Mouse (Mus musculus) NIH3T3 (cell line): ENCODE data around the gene Nrxn3.

Experiments used
- DNase-seq: peaks from one replicate; pipeline ENCODE4 v3.0.0-alpha.2; 2012; ENCODE audit warnings: low read depth

Gene Nrxn3

DNA sequence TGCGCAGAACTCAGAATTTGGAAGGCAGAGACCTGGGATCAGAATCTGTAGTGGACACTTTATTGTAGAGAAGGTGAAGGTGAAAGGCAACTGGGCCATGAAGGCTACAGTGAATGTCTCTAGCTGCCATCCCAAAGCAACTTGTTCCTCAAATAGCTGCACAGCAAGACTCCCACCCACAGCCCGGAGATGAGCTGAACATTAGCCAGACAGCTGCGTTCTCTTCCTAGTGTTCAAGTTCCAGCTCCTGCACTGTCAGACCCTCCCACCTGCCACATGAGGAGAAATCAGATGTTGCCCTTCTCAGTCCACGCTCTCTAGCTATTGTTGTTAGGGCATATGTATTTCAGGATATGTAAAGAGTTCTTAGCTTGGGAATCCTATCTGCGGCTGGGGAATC lies 94.2 kb downstream of the Nrxn3 start:
- DNase-seq, result no peak

DNA sequence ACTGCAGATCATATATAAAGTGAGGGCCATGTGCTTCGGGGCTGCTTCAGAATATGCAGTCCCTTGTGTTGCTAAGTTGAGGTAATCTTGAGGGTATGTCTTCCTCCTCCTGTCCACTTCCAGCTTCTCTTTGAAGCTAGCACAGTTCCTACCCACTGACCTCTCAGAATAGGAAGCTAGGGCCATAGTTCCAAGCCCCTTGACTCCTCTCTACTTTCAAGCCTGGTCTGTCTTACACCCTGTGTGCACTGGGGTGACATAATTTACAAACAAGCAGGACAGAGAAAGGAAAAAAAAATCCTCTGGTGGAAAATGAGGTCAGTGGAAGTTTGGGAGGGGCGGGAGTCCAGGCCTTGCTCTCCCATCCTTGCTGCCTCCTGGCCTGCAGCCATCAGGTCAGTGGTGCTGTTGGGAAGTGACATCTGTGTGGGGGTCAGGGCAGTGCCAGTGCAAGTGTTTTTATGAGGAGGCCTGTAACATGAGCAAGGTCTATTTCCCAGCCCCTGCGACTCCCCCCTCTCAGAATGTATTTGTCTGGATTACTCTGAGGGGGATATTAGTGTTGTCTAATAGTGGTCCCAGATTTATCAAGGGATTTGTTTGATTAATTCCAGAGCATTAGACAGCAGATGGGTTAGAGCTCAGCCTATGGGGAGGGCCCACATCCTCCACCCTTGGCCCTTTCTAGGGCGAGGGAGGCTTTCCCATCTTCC lies 96.1 kb downstream of the Nrxn3 start:
- no peak for DNase-seq

- DNase-seq, result no peak
Observed at GRCm38 (mm10) chr12:88819335-88819709, 96.6 kb downstream of the Nrxn3 start.

DNA sequence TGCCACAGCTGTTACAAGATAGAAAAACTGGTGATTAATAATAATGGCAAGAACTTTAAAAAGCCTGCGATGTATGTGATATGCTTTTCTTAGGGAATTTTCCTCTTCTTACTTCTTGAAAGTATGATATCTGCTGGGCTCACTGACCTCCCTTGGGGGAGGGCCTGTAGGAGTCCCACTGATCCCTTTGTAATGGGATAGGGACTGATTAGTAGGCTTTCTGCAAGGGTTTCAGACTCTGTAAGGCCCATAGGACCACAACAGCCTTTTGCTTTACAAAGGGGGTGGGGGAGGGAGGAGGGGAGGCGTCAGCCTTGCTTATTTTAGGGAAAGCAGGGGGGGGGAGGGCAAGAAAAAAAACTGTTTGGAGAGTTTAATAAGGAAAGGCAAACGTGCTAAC lies 97.5 kb downstream of the Nrxn3 start:
- DNase-seq, result no peak

DNA sequence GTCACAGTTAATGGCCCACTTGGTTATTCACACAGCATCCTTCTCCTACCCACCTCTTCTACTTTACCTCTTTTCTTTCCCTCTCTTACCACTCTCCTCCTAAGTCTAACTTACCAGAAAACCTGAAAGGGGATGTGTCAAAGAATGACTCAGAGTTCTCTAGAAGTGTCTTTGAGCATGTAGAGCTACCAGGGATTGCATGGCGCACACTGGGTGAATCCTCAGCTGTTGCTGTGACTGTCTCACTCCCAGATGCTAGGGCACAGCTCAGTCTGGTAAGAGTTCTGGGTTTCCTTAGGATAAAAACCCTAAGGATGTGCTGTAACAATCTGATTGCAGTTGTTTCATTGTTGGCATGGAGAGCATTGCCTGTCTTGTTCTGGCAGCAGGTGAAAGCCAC lies 108.2 kb downstream of the Nrxn3 start:
- no peak for DNase-seq

GRCm38 (mm10) chr12:88835821-88836220 lies 113.1 kb downstream of the Nrxn3 start:
- DNase-seq, result no peak

GRCm38 (mm10) chr12:88839724-88840123 lies 117.0 kb downstream of the Nrxn3 start:
- no peak for DNase-seq

DNA sequence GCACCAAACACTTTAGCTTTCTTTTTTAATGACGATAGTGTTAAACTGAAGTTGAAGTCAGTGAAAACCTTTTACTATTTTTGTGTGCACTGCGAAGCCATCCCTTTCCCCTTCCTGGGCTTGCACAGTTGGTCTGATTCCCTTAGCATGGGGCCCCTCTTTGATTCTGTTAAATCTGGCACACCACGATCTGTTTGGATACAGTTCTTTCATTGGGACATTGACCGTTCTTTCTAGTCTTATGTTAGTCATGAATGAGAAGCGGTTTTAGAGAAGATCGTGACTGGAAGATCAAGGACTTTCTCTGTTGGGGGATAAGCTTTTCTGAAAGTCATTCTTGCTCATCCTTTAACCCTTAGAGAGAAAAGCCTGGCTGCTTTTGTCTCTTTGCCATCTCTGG lies 118.7 kb downstream of the Nrxn3 start:
- no peak for DNase-seq

GRCm38 (mm10) chr12:88850400-88851179 lies 127.9 kb downstream of the Nrxn3 start:
- DNase-seq, result no peak

DNA sequence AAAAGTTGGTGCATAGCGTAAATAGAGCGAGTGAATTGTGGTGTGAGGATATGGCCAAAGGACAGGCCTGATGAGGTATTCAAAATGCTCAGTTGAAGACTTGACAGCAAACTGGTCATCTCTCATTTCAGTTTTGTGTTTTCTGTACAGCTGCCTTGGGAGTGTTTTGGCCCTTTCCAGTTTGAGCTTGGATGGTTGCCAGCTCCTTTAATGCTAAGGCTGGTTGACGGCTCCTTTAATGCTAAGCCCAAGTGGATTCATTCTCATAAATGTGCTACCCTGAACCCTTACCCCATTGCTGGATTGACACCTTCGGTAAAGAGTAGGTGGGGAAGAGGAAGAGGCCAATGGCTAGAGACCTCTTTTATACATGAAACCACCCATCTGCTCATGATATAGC lies 131.4 kb downstream of the Nrxn3 start:
- DNase-seq, result no peak

DNA sequence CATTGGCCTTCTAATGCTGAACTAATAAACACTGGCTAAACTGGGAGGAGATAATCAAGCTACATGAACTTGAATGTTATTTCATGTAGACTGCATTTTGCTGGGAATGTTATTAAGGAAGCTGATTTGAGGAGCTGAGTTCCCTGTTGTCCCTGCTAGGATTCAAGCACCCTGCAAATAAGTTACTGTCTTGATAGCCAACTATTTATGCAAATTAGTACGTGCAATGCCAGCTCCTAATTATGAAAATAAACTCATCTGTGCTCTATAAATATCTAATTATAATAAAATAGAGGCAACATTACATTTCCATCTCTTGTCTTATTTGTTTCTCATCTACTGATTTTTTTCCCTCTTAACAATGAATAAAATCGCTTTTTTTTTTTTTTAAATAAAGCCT lies 135.0 kb downstream of the Nrxn3 start:
- no peak for DNase-seq

DNA sequence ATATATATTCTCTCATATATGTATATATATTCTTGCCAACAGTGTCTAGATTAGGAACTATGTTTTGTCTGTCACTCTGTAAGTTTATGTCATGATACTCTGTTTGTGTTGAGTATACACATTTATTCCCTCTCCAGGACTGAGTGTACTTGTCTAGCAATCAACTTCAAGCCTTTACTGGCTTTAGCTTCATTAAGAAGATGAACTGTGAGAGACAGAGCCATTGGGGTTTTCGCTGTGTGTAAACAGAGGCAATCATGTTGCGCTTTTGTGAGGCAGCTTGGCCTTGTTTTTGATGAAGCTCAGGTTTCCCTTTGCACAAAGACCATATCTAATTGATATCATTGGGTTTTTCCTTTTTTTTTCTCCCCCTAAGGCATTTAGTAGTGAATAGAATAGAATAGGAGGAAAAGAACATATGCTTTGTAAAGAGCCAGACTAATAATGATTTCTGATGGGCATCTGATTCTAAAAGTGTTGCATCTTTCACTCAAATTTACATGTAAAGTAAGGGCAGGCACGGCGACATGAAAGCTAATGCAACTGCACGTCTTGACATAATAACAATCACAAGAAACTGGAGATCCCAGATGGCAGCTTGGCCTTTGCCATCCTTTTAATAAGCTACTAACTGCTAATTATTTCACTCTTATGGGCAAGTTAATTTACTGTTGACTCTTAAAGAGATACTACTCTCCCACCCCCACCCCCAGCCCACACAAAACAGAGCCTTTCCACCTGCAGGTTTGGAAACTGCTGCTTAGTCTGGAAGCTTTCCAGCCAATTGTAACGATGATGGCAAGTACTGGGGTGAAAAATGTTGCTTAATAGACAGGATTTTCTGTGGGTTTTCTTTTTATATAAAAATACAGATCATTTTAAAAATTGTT lies 137.0 kb downstream of the Nrxn3 start:
- DNase-seq, result no peak

DNA sequence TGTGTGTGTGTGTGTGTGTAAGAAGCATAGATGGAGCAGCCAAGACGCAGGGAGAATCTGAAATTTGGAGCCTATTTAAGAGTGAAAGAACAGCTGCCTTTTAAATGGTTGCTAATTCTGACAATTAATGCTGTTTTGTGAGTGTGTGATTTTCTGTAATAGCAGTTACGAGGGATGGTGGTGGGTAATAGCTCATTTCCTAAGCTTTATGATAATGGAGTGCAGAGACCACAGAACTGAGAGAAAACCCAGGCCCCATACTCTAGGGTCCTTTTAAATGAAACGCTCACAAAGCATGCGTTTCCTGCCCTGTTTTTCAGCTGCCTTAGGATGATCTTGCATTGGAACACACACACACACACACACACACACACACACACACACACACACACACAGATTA lies 137.7 kb downstream of the Nrxn3 start:
- no peak for DNase-seq

DNA sequence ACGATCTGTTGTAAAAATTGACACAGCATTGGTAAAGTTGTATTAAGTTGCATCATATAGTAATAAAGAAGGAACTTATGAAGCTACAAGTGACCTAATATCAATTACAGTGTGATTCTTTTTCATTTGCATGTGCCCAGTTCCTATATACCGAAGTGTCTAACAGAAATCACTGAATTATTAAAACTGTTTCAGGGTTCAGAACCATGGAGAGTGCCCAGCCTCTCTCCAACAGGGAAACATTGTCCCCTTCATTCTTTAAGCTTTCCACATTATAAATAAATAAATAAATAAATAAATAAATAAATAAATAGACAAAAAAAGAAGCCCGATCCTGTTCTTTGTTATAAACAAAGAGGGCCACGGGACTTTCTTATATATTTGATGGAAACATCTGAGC lies 140.4 kb downstream of the Nrxn3 start:
- peak; percentile 24 for DNase-seq

DNA sequence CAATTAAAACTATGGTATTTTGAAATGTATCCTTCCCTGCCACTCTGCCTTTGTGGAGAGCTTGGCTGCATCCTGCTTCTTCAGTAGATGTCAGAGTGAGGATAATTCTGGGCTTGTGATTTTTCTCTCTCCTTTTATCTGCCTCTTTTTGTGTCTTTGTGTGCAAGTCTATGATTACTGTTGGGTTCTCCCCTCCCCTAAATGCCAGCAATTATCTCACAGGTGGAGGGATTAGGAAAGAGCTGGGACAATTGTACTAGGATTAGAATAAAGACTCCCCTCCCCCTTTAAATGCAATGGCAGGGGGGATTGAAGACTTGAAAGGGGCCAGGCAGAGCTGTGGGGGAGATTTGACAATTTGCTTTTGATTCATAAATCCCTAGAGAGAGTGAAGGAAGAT lies 145.6 kb downstream of the Nrxn3 start:
- DNase-seq, result no peak

DNA sequence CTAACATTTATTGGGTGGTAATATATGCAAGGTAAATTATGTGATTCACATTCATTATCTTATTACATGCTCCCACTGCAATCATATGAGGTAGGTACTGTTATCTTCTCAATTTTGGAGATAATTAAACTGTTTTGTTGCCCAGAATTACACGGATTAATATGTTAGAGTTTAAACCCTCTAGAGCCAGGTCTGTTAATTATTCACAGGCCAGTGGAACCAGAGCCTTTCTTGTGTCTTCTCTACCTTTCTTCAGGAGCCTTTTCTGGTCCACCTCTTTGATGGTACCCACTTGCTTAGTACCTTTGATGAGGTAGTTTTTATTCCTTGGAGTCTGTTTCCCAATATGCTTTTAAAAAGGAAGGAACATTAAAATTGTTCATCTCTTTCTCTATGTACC lies 174.7 kb downstream of the Nrxn3 start:
- no peak for DNase-seq

- no peak for DNase-seq
Observed at GRCm38 (mm10) chr12:88900014-88900727, 177.5 kb downstream of the Nrxn3 start.

DNA sequence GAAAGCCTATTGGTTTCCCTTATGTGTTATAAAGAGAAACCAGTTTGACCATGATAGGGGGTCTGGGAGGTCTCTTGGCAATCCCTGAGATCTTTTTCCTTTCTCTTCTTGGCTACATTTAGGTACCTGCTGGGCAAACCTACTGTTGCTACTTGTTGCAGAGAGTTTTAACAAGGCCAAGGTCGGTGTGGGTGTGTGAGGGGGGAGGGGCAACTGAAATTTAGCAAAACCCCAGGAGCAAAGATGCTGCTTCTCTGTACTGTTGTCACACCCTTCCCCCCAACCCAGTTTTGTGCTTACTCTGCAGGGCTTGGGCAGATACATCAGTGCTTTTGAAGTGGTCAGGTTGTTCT lies 178.0 kb downstream of the Nrxn3 start:
- no peak for DNase-seq

- DNase-seq, result no peak
Observed at GRCm38 (mm10) chr12:88910761-88911160, 188.1 kb downstream of the Nrxn3 start.

DNA sequence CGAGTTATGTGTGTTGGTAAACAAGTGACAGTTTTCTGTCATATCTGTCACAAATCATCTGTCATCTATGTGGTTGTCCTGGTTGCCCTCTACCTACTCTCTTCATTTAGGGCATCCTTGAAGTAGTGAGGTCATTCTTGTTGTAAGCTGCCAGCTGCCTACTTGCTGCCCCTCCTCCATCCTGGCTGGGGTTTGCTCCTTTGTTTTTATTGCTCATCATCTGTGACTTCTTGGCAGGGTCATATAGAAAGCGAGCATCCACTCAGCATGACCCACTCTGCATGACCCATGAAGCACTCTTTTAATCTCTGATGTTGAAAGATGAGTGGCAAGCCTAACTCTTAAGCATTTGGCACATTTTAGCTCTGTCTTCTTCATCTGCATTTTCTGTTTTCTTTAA lies 194.1 kb downstream of the Nrxn3 start:
- no peak for DNase-seq

GRCm38 (mm10) chr12:88924896-88925295 lies 202.2 kb downstream of the Nrxn3 start:
- DNase-seq, result no peak

DNA sequence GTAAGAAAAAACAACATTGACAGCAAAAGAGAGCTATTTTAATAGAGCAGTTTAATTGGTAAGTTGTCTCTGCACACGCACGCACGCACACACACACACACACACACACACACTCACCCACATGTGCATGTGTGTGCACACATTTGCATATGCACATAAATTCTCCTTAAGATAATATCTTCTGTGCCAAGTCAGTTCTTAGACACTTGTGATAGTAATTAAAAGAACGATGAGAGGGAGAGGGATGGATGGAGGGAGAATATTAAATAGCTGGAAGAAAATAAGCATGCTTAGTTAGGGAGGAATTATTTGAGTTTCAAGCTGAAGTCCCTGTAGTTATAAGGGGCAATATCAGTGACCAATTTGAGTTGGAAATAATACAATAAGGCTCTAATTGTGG lies 203.6 kb downstream of the Nrxn3 start:
- no peak for DNase-seq
